Mouse (Mus musculus): ENCODE measurements around the gene Adck1.

Gene Adck1

DNA sequence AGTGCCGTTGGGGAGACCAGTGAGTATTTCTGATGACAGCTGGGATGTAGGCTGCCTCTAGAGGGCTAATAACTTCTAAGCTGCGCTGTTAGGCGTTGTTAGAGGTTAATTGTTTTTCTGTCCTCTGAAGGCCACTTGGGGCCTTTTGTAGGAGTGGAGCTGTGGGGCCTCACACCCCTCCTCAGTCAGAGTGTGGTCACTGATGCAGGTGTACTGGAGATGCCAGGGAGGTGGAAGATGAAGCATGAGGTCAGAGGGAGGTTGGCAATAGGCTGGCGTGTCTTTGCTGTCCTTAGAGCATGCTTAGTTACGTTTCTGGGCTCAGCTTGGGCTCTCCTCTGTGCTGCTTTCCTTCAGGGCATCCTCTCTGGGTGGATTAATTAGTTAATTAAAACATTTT lies 11.7 kb downstream of the Adck1 start:
- TF ChIP-seq POU5F1 (IDR thresholded peaks at IDR 0.05; ENCODE audit: borderline replicate concordance, low read length) (no peak), CTCF (conservative IDR thresholded peaks at IDR 0.05; ENCODE audit: low read length) (no peak), NANOG (IDR thresholded peaks at IDR 0.05; ENCODE audit: borderline replicate concordance, low read length) (no peak)
- H3K27me3 ChIP-seq (ENCODE audit: insufficient read depth, low read length) = no peaks in the 10 kb centered on the region

DNA sequence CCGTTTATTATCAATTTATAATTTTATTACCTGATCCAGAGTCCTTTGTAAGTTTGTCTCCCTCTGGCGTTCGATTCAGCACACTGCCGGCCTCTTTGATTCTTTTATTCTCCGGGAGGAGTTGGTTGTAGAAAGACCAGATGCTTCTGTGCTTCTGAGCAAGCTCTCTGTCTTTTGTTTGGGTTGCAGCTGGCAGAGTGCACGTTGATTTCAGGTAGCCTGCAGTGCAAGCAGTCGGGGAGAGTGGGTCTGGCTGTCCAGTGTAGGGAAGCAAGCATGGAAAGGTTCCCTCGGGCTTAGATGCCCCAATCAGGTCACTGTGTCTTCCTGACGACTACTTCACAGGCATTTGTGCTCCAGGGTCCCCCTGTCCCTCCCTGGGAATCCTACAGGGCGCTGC lies 16.5 kb downstream of the Adck1 start:
- H3K36me3 ChIP-seq (ENCODE audit: insufficient read depth, low read length) = 0 out of 2 replicates have a peak, but pooled peaks cover 8% of the 10 kb centered on the region
- no peak overlapping the region for H3K4me3 ChIP-seq (replicated peaks; ENCODE audit: low read length)
- no peaks in the 10 kb centered on the region for H3K9me3 ChIP-seq (ENCODE audit: low read length)
- TF ChIP-seq POU5F1 (IDR thresholded peaks at IDR 0.05; ENCODE audit: borderline replicate concordance, low read length) (no peak), NANOG (IDR thresholded peaks at IDR 0.05; ENCODE audit: borderline replicate concordance, low read length) (no peak), CTCF (conservative IDR thresholded peaks at IDR 0.05; ENCODE audit: low read length) (peak; percentile 75)
- H3K4me1 ChIP-seq (replicated peaks; ENCODE audit: low read depth, low read length) = peaks cover 8% of the 10 kb centered on the region; the same call in 1 of the 2 replicates
- no peaks in the 10 kb centered on the region for H3K27me3 ChIP-seq (ENCODE audit: insufficient read depth, low read length)

More for the DNA sequence above, 11.7 kb downstream of the Adck1 start:
- no peaks in the 10 kb centered on the region for H3K4me1 ChIP-seq (replicated peaks; ENCODE audit: low read depth, low read length)
- H3K4me3 ChIP-seq (replicated peaks; ENCODE audit: low read length) = no peak overlapping the region
- H3K9me3 ChIP-seq (ENCODE audit: low read length) = no peaks in the 10 kb centered on the region
- H3K36me3 ChIP-seq (ENCODE audit: insufficient read depth, low read length) = peaks cover 6% of the 10 kb centered on the region; the same call in 1 of the 2 replicates

DNA sequence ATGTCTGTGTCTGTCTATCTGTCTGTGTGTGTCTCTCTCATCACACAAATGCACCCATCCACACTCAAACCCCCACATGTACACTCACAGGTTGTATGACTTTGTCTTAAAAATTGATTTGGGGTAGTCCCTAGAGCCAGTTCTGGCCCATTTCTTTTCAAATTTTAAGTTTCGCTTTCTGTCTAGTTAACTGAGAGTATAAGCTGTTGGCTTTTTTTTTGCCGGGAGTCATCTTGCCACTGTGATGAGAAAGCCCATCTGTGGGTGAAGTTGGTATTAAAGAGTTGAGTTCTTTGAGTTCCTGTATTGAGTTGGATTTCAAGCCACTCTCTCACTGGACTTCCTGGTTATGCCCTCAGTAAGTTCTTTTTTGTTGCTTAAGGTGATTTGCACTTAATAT lies 17.9 kb downstream of the Adck1 start:
- Histone ChIP-seq H3K4me1 (replicated peaks; ENCODE audit: low read depth, low read length) (peaks cover 8% of the 10 kb centered on the region; the same call in 1 of the 2 replicates), H3K36me3 (ENCODE audit: insufficient read depth, low read length) (0 out of 2 replicates have a peak, but pooled peaks cover 8% of the 10 kb centered on the region), H3K9me3 (ENCODE audit: low read length) (no peaks in the 10 kb centered on the region), H3K27me3 (ENCODE audit: insufficient read depth, low read length) (no peaks in the 10 kb centered on the region), H3K4me3 (replicated peaks; ENCODE audit: low read length) (no peak overlapping the region)
- TF ChIP-seq NANOG (IDR thresholded peaks at IDR 0.05; ENCODE audit: borderline replicate concordance, low read length) (no peak), POU5F1 (IDR thresholded peaks at IDR 0.05; ENCODE audit: borderline replicate concordance, low read length) (no peak), CTCF (conservative IDR thresholded peaks at IDR 0.05; ENCODE audit: low read length) (no peak)

- no peaks in the 10 kb centered on the region for H3K9me3 ChIP-seq (ENCODE audit: low read length)
- TF ChIP-seq NANOG (IDR thresholded peaks at IDR 0.05; ENCODE audit: borderline replicate concordance, low read length) (no peak), CTCF (conservative IDR thresholded peaks at IDR 0.05; ENCODE audit: low read length) (no peak), POU5F1 (IDR thresholded peaks at IDR 0.05; ENCODE audit: borderline replicate concordance, low read length) (no peak)
- no peaks in the 10 kb centered on the region for H3K27me3 ChIP-seq (ENCODE audit: insufficient read depth, low read length)
- no peak overlapping the region for H3K4me3 ChIP-seq (replicated peaks; ENCODE audit: low read length)
- no peaks in the 10 kb centered on the region for H3K36me3 ChIP-seq (ENCODE audit: insufficient read depth, low read length)
- no peaks in the 10 kb centered on the region for H3K4me1 ChIP-seq (replicated peaks; ENCODE audit: low read depth, low read length)
Observed at GRCm38 (mm10) chr12:88388832-88389231, 28.5 kb downstream of the Adck1 start.

GRCm38 (mm10) chr12:88398658-88399057 lies 38.3 kb downstream of the Adck1 start:
- no peaks in the 10 kb centered on the region for H3K27me3 ChIP-seq (ENCODE audit: insufficient read depth, low read length)
- no peaks in the 10 kb centered on the region for H3K9me3 ChIP-seq (ENCODE audit: low read length)
- H3K4me1 ChIP-seq (replicated peaks; ENCODE audit: low read depth, low read length) = 0 out of 2 replicates have a peak, but pooled peaks cover 3% of the 10 kb centered on the region
- no peak overlapping the region for H3K4me3 ChIP-seq (replicated peaks; ENCODE audit: low read length)
- H3K36me3 ChIP-seq (ENCODE audit: insufficient read depth, low read length) = 0 out of 2 replicates have a peak, but pooled peaks cover 6% of the 10 kb centered on the region
- TF ChIP-seq POU5F1 (IDR thresholded peaks at IDR 0.05; ENCODE audit: borderline replicate concordance, low read length) (no peak), NANOG (IDR thresholded peaks at IDR 0.05; ENCODE audit: borderline replicate concordance, low read length) (no peak), CTCF (conservative IDR thresholded peaks at IDR 0.05; ENCODE audit: low read length) (no peak)

DNA sequence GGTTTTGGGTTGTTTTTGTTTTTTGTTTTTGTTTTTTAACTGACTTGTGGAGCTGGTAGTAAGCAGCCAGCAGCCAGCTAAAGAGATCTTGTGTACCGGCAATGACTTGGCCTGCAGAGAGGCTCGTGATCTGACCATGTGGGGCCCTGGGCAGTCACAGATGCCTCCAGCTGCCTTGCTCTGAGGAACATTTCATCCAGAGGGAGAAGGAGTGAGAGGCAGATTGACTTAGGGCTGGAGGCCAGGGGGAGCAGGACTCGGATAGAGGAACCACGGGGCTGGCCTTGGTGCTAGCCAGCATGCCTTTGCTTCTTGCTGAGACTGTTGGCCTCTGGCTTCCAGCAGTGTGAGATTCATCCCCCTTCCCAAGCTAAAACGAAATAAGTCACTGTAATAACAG lies 43.2 kb downstream of the Adck1 start:
- no peaks in the 10 kb centered on the region for H3K9me3 ChIP-seq (ENCODE audit: low read length)
- 0 out of 2 replicates have a peak, but pooled peaks cover 10% of the 10 kb centered on the region for H3K36me3 ChIP-seq (ENCODE audit: insufficient read depth, low read length)
- no peaks in the 10 kb centered on the region for H3K27me3 ChIP-seq (ENCODE audit: insufficient read depth, low read length)
- TF ChIP-seq NANOG (IDR thresholded peaks at IDR 0.05; ENCODE audit: borderline replicate concordance, low read length) = no peak
- TF ChIP-seq CTCF (conservative IDR thresholded peaks at IDR 0.05; ENCODE audit: low read length) = no peak
- no peak for TF ChIP-seq POU5F1 (IDR thresholded peaks at IDR 0.05; ENCODE audit: borderline replicate concordance, low read length)
- H3K4me3 ChIP-seq (replicated peaks; ENCODE audit: low read length) = no peak overlapping the region
- peaks cover 9% of the 10 kb centered on the region for H3K4me1 ChIP-seq (replicated peaks; ENCODE audit: low read depth, low read length)

- Histone ChIP-seq H3K4me1 (replicated peaks; ENCODE audit: low read depth, low read length) (peaks cover 11% of the 10 kb centered on the region), H3K36me3 (ENCODE audit: insufficient read depth, low read length) (0 out of 2 replicates have a peak, but pooled peaks cover 10% of the 10 kb centered on the region), H3K4me3 (replicated peaks; ENCODE audit: low read length) (no peak overlapping the region), H3K27me3 (ENCODE audit: insufficient read depth, low read length) (no peaks in the 10 kb centered on the region), H3K9me3 (ENCODE audit: low read length) (no peaks in the 10 kb centered on the region)
- TF ChIP-seq POU5F1 (IDR thresholded peaks at IDR 0.05; ENCODE audit: borderline replicate concordance, low read length) = no peak
- TF ChIP-seq CTCF (conservative IDR thresholded peaks at IDR 0.05; ENCODE audit: low read length) = peak; percentile 53
Observed at GRCm38 (mm10) chr12:88405113-88405512, 44.8 kb downstream of the Adck1 start.

GRCm38 (mm10) chr12:88407996-88408322 lies 47.6 kb downstream of the Adck1 start:
- Histone ChIP-seq H3K27me3 (ENCODE audit: insufficient read depth, low read length) (no peaks in the 10 kb centered on the region), H3K9me3 (ENCODE audit: low read length) (no peaks in the 10 kb centered on the region), H3K4me3 (replicated peaks; ENCODE audit: low read length) (no peak overlapping the region), H3K36me3 (ENCODE audit: insufficient read depth, low read length) (0 out of 2 replicates have a peak, but pooled peaks cover 11% of the 10 kb centered on the region), H3K4me1 (replicated peaks; ENCODE audit: low read depth, low read length) (peaks cover 8% of the 10 kb centered on the region)
- no peak for TF ChIP-seq POU5F1 (IDR thresholded peaks at IDR 0.05; ENCODE audit: borderline replicate concordance, low read length)
- TF ChIP-seq NANOG (IDR thresholded peaks at IDR 0.05; ENCODE audit: borderline replicate concordance, low read length) = no peak
- no peak for TF ChIP-seq CTCF (conservative IDR thresholded peaks at IDR 0.05; ENCODE audit: low read length)

All from E14TG2a.4 (cell line).